Mouse (Mus musculus): ENCODE measurements around the gene Banp.

GRCm38 (mm10) chr8:121944831-121945230, 4.7 kb upstream of the Banp start, which contains the start of gene Car5a:
- no peak for TF ChIP-seq POLR2A (IDR thresholded peaks at IDR 0.05; ENCODE audit: control insufficient read depth, extremely low read depth, insufficient read depth, low read length, poor library complexity)
- no peak for TF ChIP-seq CTCF (IDR thresholded peaks at IDR 0.05; ENCODE audit: borderline replicate concordance, control insufficient read depth, extremely low read depth, insufficient read depth, low read length, poor library complexity)
